Mouse (Mus musculus): ENCODE data around the gene Ankfn1. TPM values are rescaled to one million over a fixed set of nuclear protein-coding genes. Genes with fewer than 3 reads are reported as not detected.

Ankfn1 gene
- polyA plus RNA-seq, 1 experiment, result not detected

DNA sequence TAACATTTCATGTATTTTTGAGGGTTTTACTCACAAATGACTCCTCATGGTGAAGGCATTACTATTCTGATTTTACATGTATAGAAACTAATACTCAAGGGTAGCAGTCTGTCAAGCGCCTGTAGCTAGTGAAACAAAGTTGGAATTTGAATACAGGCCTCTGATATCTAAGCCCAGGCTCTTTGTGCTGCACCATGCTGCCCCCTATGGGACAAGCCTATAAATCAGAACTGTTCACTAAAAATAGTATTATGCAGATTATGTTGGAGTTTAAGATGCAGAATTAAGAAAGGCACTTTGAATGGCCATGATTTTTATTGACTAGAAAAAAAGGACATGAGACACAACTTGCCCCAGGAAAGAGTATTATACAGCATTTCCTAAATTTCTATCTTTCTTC, 373.0 kb downstream of the Ankfn1 start:
- no peak overlapping the region for H3K4me3 ChIP-seq (replicated peaks)
- TF ChIP-seq GATA1 (IDR thresholded peaks at IDR 0.05; ENCODE audit: low read length), result no peak
- TF ChIP-seq TAL1 (IDR thresholded peaks at IDR 0.05; ENCODE audit: low read length), result no peak
- H3K9me3 ChIP-seq (ENCODE audit: control insufficient read depth, low read length), result no peaks in the 10 kb centered on the region
- H3K27me3 ChIP-seq (ENCODE audit: control insufficient read depth), result no peaks in the 10 kb centered on the region
- no peaks in the 10 kb centered on the region for H3K36me3 ChIP-seq (ENCODE audit: control insufficient read depth)
- no peaks in the 10 kb centered on the region for H3K4me1 ChIP-seq (ENCODE audit: control insufficient read depth)

DNA sequence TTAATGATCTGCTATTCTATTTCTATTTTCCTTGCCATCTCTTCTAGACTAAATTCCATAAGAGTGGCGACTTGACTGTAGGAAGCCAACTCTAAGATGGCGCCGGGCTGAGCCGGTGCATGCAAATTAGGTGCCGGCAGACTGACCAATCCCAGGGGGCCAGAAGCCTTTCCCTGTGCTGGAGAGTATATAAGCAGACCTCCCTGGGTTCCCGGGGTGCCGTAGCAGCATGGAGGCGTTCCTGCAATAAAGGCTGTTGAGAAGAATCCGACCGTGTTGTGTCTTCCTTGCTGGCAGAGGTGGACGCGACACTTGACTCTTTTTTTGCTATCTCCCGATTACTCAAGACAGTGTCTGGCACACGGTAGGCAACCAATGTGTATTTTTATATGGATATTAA, 374.0 kb downstream of the Ankfn1 start:
- TF ChIP-seq GATA1 (IDR thresholded peaks at IDR 0.05; ENCODE audit: low read length) (no peak), TAL1 (IDR thresholded peaks at IDR 0.05; ENCODE audit: low read length) (no peak)
- no peak overlapping the region for H3K4me3 ChIP-seq (replicated peaks)
- no peaks in the 10 kb centered on the region for H3K36me3 ChIP-seq (ENCODE audit: control insufficient read depth)

DNA sequence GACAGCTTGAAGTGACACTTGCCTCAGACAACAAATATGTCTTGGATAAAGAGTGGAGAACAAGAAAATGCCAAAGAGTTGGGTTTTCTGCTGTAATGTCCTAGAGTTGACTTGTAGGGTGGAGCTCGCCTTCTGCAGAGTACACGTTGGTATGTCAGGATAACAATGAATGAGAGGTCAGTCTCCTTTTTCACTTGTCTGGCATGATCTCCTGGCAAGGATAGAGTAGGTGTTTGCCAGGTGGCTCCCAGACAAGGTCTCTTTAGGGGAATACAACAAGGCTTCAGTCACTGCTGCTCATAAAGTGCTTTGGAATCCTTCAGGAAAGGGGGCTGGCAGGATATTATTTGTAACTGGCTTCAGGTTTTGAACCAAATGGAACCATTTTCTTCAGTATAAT, 388.6 kb downstream of the Ankfn1 start:
- TF ChIP-seq GATA1 (IDR thresholded peaks at IDR 0.05; ENCODE audit: low read length) (no peak), TAL1 (IDR thresholded peaks at IDR 0.05; ENCODE audit: low read length) (no peak)
- no peak overlapping the region for H3K4me3 ChIP-seq (replicated peaks)
- no peaks in the 10 kb centered on the region for H3K4me1 ChIP-seq (ENCODE audit: control insufficient read depth)
- H3K27me3 ChIP-seq (ENCODE audit: control insufficient read depth), result no peaks in the 10 kb centered on the region
- H3K36me3 ChIP-seq (ENCODE audit: control insufficient read depth), result no peaks in the 10 kb centered on the region
- H3K9me3 ChIP-seq (ENCODE audit: control insufficient read depth, low read length), result peaks cover 8% of the 10 kb centered on the region; the same call in 1 of the 2 replicates

More for the DNA sequence above, 374.0 kb downstream of the Ankfn1 start:
- Histone ChIP-seq H3K27me3 (ENCODE audit: control insufficient read depth) (no peaks in the 10 kb centered on the region), H3K4me1 (ENCODE audit: control insufficient read depth) (no peaks in the 10 kb centered on the region), H3K9me3 (ENCODE audit: control insufficient read depth, low read length) (no peaks in the 10 kb centered on the region)

DNA sequence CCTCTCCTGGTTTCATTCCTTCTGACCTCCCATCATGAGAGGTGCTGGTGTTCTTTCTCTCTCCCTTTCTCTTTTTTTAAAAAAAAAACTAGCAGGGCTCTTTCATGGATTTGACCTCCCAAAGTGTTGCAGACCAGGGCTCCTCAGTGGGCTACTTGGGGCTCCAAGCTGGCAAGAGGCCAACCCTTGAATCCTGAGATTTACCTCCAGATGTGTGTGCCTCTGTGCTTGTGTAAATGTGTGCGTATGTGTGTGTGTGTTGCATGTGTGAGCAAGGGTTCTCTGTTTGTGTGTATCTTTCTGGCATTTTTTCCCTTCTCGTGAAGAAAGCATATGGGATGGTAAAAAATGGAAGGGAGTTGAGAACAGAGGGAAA, 394.8 kb downstream of the Ankfn1 start:
- no peaks in the 10 kb centered on the region for H3K4me1 ChIP-seq (ENCODE audit: control insufficient read depth)
- no peak for TF ChIP-seq GATA1 (IDR thresholded peaks at IDR 0.05; ENCODE audit: low read length)
- TF ChIP-seq TAL1 (IDR thresholded peaks at IDR 0.05; ENCODE audit: low read length), result no peak
- H3K27me3 ChIP-seq (ENCODE audit: control insufficient read depth), result no peaks in the 10 kb centered on the region
- no peaks in the 10 kb centered on the region for H3K9me3 ChIP-seq (ENCODE audit: control insufficient read depth, low read length)
- no peaks in the 10 kb centered on the region for H3K36me3 ChIP-seq (ENCODE audit: control insufficient read depth)
- H3K4me3 ChIP-seq (replicated peaks), result no peak overlapping the region

DNA sequence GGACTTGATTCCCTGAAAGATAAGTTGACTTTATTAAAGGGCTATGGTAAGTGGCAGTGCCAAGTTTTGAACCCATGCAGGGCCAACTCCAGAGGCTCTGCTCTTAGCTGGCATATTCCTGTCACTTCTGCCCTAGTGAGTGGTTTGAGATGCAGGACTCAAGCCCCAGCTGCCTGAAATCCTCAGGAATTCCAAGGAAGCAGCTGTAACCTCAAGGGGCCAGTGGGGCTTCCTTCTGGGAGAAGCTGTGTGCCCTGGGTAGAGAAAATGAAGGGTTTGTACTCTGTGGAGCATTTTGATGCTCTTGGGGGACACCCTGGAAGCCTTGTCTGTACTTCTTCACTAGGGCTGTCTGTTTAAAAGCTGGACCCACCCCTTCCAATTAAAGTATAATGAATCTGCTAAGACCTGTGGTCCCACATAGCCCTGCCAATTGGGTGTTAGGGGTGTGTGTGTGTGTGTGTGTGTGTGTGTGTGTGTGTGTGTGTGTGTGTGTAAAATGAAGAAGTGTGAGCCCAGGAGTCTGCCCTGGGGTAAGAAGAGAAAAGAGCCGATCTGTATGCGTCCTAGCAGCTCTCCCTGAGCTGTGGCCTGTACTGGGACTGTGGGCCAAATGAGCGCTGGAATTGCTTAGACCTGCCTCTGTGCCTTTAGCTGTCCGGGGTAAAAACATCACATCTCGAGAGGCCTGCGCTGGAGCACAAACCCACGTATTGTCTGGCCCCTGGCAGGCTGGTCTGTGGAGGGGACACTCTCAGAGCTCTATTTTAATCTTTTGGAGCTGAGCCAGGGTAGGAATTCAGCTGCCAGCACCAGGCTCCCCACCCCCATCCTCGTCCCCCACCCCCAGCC, 395.4 kb downstream of the Ankfn1 start:
- TF ChIP-seq TAL1 (IDR thresholded peaks at IDR 0.05; ENCODE audit: low read length) (no peak), GATA1 (IDR thresholded peaks at IDR 0.05; ENCODE audit: low read length) (no peak)
- H3K27me3 ChIP-seq (ENCODE audit: control insufficient read depth), result no peaks in the 10 kb centered on the region
- H3K9me3 ChIP-seq (ENCODE audit: control insufficient read depth, low read length), result no peaks in the 10 kb centered on the region
- no peaks in the 10 kb centered on the region for H3K36me3 ChIP-seq (ENCODE audit: control insufficient read depth)
- H3K4me1 ChIP-seq (ENCODE audit: control insufficient read depth), result no peaks in the 10 kb centered on the region
- H3K4me3 ChIP-seq (replicated peaks), result no peak overlapping the region

DNA sequence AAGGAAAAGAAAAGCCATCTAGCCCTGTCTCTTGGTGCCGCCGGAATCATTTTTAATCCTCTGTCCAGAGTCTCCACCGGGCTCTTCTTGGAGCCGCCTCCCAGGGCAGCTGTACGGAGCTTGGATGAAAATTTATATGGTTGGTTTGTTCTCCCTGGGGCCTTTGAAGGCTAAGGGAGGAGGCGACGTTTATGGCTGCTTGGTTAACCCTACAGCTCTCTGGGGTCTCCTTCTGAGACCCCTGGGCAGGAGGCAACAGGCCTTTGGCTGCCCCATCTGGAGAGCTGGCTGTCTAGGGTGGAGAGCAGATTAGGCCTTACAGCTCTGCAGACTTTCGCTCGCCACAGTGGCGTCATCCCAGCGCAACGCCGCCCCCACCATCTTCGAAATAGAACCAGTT, 406.5 kb downstream of the Ankfn1 start:
- Histone ChIP-seq H3K4me1 (ENCODE audit: control insufficient read depth) (no peaks in the 10 kb centered on the region), H3K4me3 (replicated peaks) (no peak overlapping the region), H3K9me3 (ENCODE audit: control insufficient read depth, low read length) (no peaks in the 10 kb centered on the region), H3K27me3 (ENCODE audit: control insufficient read depth) (no peaks in the 10 kb centered on the region), H3K36me3 (ENCODE audit: control insufficient read depth) (no peaks in the 10 kb centered on the region)
- TF ChIP-seq GATA1 (IDR thresholded peaks at IDR 0.05; ENCODE audit: low read length), result no peak

DNA sequence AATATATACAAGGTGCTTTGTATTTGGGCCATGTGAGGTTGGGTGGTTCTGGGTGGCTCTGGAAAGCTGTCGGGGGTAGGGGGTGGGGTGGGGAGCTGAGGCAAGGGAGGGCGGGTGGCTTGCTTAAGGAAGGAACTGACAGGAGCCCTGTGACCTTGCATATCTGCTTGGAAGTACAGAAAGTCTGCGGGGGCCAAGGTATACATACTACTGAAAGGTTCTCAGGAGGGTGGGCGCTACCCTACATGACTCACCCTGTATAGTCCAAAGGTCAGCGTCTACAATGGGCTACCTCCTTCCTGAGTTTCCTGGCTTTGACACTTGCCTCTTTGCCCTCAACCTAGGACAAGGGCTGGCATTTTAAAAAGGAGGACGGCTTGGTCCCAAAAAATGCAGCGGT, 407.1 kb downstream of the Ankfn1 start:
- no peak overlapping the region for H3K4me3 ChIP-seq (replicated peaks)
- no peaks in the 10 kb centered on the region for H3K9me3 ChIP-seq (ENCODE audit: control insufficient read depth, low read length)
- TF ChIP-seq GATA1 (IDR thresholded peaks at IDR 0.05; ENCODE audit: low read length) (no peak), TAL1 (IDR thresholded peaks at IDR 0.05; ENCODE audit: low read length) (no peak)

DNA sequence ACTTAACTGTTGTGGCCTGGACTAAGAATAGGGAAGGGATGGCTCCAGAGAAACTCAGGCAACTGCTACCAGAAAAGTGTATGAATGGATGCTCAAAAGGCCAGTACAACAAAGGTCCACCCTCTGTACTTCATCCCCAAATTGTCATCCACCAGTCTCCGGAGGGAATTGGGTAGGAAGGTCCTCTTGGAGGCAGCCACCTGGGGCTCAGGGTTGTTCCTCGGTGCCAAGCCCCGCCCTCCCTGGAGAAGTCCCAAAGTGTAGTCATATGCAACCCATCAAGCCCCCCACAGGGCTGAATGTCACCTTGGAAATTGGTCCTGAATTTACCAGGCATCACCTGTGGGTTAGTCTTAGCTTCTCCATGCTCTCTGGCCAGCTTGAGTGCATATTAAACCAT, 413.5 kb downstream of the Ankfn1 start:
- no peaks in the 10 kb centered on the region for H3K9me3 ChIP-seq (ENCODE audit: control insufficient read depth, low read length)
- H3K27me3 ChIP-seq (ENCODE audit: control insufficient read depth), result no peaks in the 10 kb centered on the region
- TF ChIP-seq TAL1 (IDR thresholded peaks at IDR 0.05; ENCODE audit: low read length) (no peak), GATA1 (IDR thresholded peaks at IDR 0.05; ENCODE audit: low read length) (no peak)
- no peak overlapping the region for H3K4me3 ChIP-seq (replicated peaks)
- H3K4me1 ChIP-seq (ENCODE audit: control insufficient read depth), result no peaks in the 10 kb centered on the region
- H3K36me3 ChIP-seq (ENCODE audit: control insufficient read depth), result no peaks in the 10 kb centered on the region

More for the DNA sequence above, 407.1 kb downstream of the Ankfn1 start:
- no peaks in the 10 kb centered on the region for H3K27me3 ChIP-seq (ENCODE audit: control insufficient read depth)
- H3K4me1 ChIP-seq (ENCODE audit: control insufficient read depth), result no peaks in the 10 kb centered on the region
- H3K36me3 ChIP-seq (ENCODE audit: control insufficient read depth), result no peaks in the 10 kb centered on the region

DNA sequence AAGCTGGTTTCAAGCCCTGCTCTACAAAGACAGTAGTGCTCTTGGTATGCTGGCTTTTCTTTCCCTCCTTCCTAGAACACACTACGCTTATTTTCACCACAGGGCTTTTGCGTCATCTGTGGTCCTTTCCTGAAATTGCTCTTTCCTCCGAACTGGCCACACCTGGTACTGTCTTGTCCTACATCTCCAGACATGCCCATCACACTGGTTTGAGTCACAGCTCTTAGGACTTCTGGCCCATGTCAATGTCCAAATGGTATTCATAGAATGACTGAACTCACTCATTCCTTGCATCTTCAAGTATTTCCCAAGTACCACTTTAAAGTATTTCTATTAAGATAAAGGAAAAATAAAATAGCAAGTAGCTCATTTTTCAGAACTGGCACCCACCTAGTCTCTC, 416.6 kb downstream of the Ankfn1 start:
- TF ChIP-seq TAL1 (IDR thresholded peaks at IDR 0.05; ENCODE audit: low read length) (no peak), GATA1 (IDR thresholded peaks at IDR 0.05; ENCODE audit: low read length) (no peak)

More for the DNA sequence above, 416.6 kb downstream of the Ankfn1 start:
- Histone ChIP-seq H3K36me3 (ENCODE audit: control insufficient read depth) (no peaks in the 10 kb centered on the region), H3K4me1 (ENCODE audit: control insufficient read depth) (no peaks in the 10 kb centered on the region), H3K9me3 (ENCODE audit: control insufficient read depth, low read length) (no peaks in the 10 kb centered on the region; the same call in 1 of the 2 replicates), H3K4me3 (replicated peaks) (no peak overlapping the region), H3K27me3 (ENCODE audit: control insufficient read depth) (no peaks in the 10 kb centered on the region)

Measured in erythroblast, embryonic 14.5 days (primary cell).